28 mouse cellular contexts compared by ENCODE assay signal in genomic region chr10:126634731-126635130, GRCm38 (mm10).
A peak's percentile ranks its signal among the peaks of the same experiment; 100 is the strongest.
DNase-seq lines count a peak whose midpoint lies in the region; ATAC-seq and TF ChIP-seq lines count a peak whose summit lies in the region.
"Had no signal": no experiment of that assay in that cellular context is flagged by ENCODE, and none has a peak within 500 bp of the region (broad histone marks: within the 10 kb centered on the region; RNA-seq: fewer than 3 reads in every experiment).

No protein-coding gene starts in this region.

- H3K4me2 ChIP-seq in forebrain, embryonic 16.5 days (ENCODE audit: low read length): no peak overlapping the region
- no peak overlapping the region; the same call in 1 of the 2 replicates for H3K4me2 ChIP-seq in midbrain, embryonic 14.5 days (ENCODE audit: low read length)
- H3K4me2 ChIP-seq in midbrain, postnatal 0 days (ENCODE audit: low read depth, low read length, poor library complexity, severe bottlenecking): no peak overlapping the region
- H3K4me2 ChIP-seq: embryonic facial prominence, embryonic 13.5 days; heart, embryonic 12.5 days; heart, embryonic 15.5 days; hindbrain, embryonic 14.5 days had no signal

- WGBS in forebrain, embryonic 16.5 days: 39% methylated on average over 13 of the region's 13 CpGs
- 83% methylated on average over 13 of the region's 13 CpGs for WGBS in forebrain, embryonic 10.5 days
- 61% methylated on average over 13 of the region's 13 CpGs for WGBS in heart, embryonic 10.5 days
- 35% methylated on average over 13 of the region's 13 CpGs for WGBS in midbrain, embryonic 14.5 days
- WGBS in midbrain, postnatal 0 days: 41% methylated on average over 13 of the region's 13 CpGs

- TF ChIP-seq CTCF in midbrain, postnatal 0 days (IDR thresholded peaks at IDR 0.05): no peak

- H3K27ac ChIP-seq in forebrain, embryonic 16.5 days (ENCODE audit: low read length): no peak overlapping the region
- no peak overlapping the region for H3K27ac ChIP-seq in forebrain, embryonic 10.5 days
- no peak overlapping the region for H3K27ac ChIP-seq in heart, embryonic 10.5 days
- 0 out of 2 replicates have a peak overlapping the region, but pooled peaks have one; percentile 1 for H3K27ac ChIP-seq in midbrain, embryonic 14.5 days (replicated peaks; ENCODE audit: low read depth, low read length)
- no peak overlapping the region for H3K27ac ChIP-seq in midbrain, postnatal 0 days (ENCODE audit: low read depth, low read length)
- H3K27ac ChIP-seq: embryonic facial prominence, embryonic 10.5 days; embryonic facial prominence, embryonic 13.5 days; heart, embryonic 15.5 days; hindbrain, embryonic 10.5 days; hindbrain, embryonic 14.5 days had no signal

- peak; percentile 40 for ATAC-seq in forebrain, embryonic 16.5 days
- no peak for ATAC-seq in midbrain, embryonic 14.5 days (ENCODE audit: low FRiP score, low TSS enrichment)
- no peak for ATAC-seq in midbrain, postnatal 0 days (ENCODE audit: low FRiP score)
- ATAC-seq: CD4-positive, CD25-positive, alpha-beta regulatory T cell, adult 4 months had no signal

- no peak overlapping the region for H3K9ac ChIP-seq in forebrain, embryonic 16.5 days (replicated peaks; ENCODE audit: low read depth, low read length)
- no peak overlapping the region for H3K9ac ChIP-seq in midbrain, embryonic 14.5 days (replicated peaks; ENCODE audit: low read length)
- no peak overlapping the region for H3K9ac ChIP-seq in midbrain, postnatal 0 days (replicated peaks; ENCODE audit: low read length, poor library complexity, severe bottlenecking)
- H3K9ac ChIP-seq: embryonic facial prominence, embryonic 13.5 days; heart, embryonic 12.5 days; heart, embryonic 15.5 days; hindbrain, embryonic 14.5 days had no signal

- peaks cover 9% of the 10 kb centered on the region for H3K4me1 ChIP-seq in forebrain, embryonic 16.5 days (replicated peaks; ENCODE audit: control insufficient read depth, insufficient read depth, low read length)
- no peaks in the 10 kb centered on the region for H3K4me1 ChIP-seq in forebrain, embryonic 10.5 days
- H3K4me1 ChIP-seq in heart, embryonic 10.5 days: no peaks in the 10 kb centered on the region
- peaks cover 5% of the 10 kb centered on the region for H3K4me1 ChIP-seq in midbrain, embryonic 14.5 days (ENCODE audit: control insufficient read depth, insufficient read depth, low read length)
- 0 out of 2 replicates have a peak, but pooled peaks cover 5% of the 10 kb centered on the region for H3K4me1 ChIP-seq in midbrain, postnatal 0 days (ENCODE audit: insufficient read depth, low read length)
- H3K4me1 ChIP-seq: embryonic facial prominence, embryonic 13.5 days; heart, embryonic 12.5 days; heart, embryonic 15.5 days; hindbrain, embryonic 10.5 days had no signal

- no peaks in the 10 kb centered on the region for H3K9me3 ChIP-seq in forebrain, embryonic 16.5 days (ENCODE audit: control insufficient read depth, low read length)
- no peaks in the 10 kb centered on the region for H3K9me3 ChIP-seq in forebrain, embryonic 10.5 days
- H3K9me3 ChIP-seq in heart, embryonic 10.5 days: no peaks in the 10 kb centered on the region
- no peaks in the 10 kb centered on the region for H3K9me3 ChIP-seq in midbrain, embryonic 14.5 days (ENCODE audit: control insufficient read depth, low read length)
- no peaks in the 10 kb centered on the region for H3K9me3 ChIP-seq in midbrain, postnatal 0 days (ENCODE audit: low read length)
- H3K9me3 ChIP-seq: embryonic facial prominence, embryonic 10.5 days; embryonic facial prominence, embryonic 13.5 days; heart, embryonic 12.5 days; heart, embryonic 15.5 days; hindbrain, embryonic 10.5 days had no signal

- no peaks in the 10 kb centered on the region for H3K27me3 ChIP-seq in forebrain, embryonic 16.5 days (replicated peaks; ENCODE audit: control insufficient read depth, insufficient read depth, low read length)
- H3K27me3 ChIP-seq in forebrain, embryonic 10.5 days (ENCODE audit: poor library complexity, severe bottlenecking): no peaks in the 10 kb centered on the region
- H3K27me3 ChIP-seq in heart, embryonic 10.5 days (ENCODE audit: insufficient read depth, poor library complexity, severe bottlenecking): no peaks in the 10 kb centered on the region
- H3K27me3 ChIP-seq in midbrain, embryonic 14.5 days (ENCODE audit: control insufficient read depth, insufficient read depth, low read length): no peaks in the 10 kb centered on the region
- H3K27me3 ChIP-seq in midbrain, postnatal 0 days (ENCODE audit: insufficient read depth, low read length): no peaks in the 10 kb centered on the region
- H3K27me3 ChIP-seq: embryonic facial prominence, embryonic 13.5 days; heart, embryonic 12.5 days; heart, embryonic 15.5 days had no signal

- DNase-seq in forebrain, embryonic 10.5 days (ENCODE audit: extremely low spot score, low spot score): no peak
- peak; percentile 60 for DNase-seq in heart, adult 11 months
- DNase-seq in heart, embryonic 10.5 days (ENCODE audit: low spot score): no peak
- peak; percentile 58 for DNase-seq in midbrain, embryonic 14.5 days
- DNase-seq in midbrain, postnatal 0 days (ENCODE audit: low spot score): no peak
- no peak for DNase-seq in urinary bladder, postnatal 14 days (ENCODE audit: low spot score)
- DNase-seq: adrenal gland, adult 2 months; adrenal gland, postnatal 14 days; cerebellum, adult 11-12 months; cerebellum, adult 8-10 months; cerebellum, postnatal 10 days; cerebellum, postnatal 36 days; embryo, embryonic 11 days; gastrocnemius, postnatal 10 days; gastrocnemius, postnatal 36 days; heart, postnatal 10 days; heart, postnatal 36 days; kidney, adult 18-20 months; kidney, adult 9 months had no signal

- no peaks in the 10 kb centered on the region for H3K36me3 ChIP-seq in forebrain, embryonic 16.5 days (ENCODE audit: control insufficient read depth, insufficient read depth)
- no peaks in the 10 kb centered on the region for H3K36me3 ChIP-seq in forebrain, embryonic 10.5 days (replicated peaks)
- H3K36me3 ChIP-seq in heart, embryonic 10.5 days: no peaks in the 10 kb centered on the region
- no peaks in the 10 kb centered on the region for H3K36me3 ChIP-seq in midbrain, embryonic 14.5 days (ENCODE audit: control insufficient read depth, insufficient read depth, low read length)
- no peaks in the 10 kb centered on the region for H3K36me3 ChIP-seq in midbrain, postnatal 0 days (ENCODE audit: insufficient read depth, low read length)
- H3K36me3 ChIP-seq: embryonic facial prominence, embryonic 10.5 days; embryonic facial prominence, embryonic 13.5 days; heart, embryonic 12.5 days; heart, embryonic 15.5 days; hindbrain, embryonic 10.5 days had no signal

- no peak overlapping the region for H3K4me3 ChIP-seq in forebrain, embryonic 16.5 days (replicated peaks; ENCODE audit: low read length)
- H3K4me3 ChIP-seq in forebrain, embryonic 10.5 days: no peak overlapping the region
- no peak overlapping the region for H3K4me3 ChIP-seq in heart, embryonic 10.5 days
- no peak overlapping the region for H3K4me3 ChIP-seq in midbrain, embryonic 14.5 days (replicated peaks; ENCODE audit: low read depth, low read length)
- no peak overlapping the region for H3K4me3 ChIP-seq in midbrain, postnatal 0 days (ENCODE audit: low read depth, low read length)
- H3K4me3 ChIP-seq: embryonic facial prominence, embryonic 10.5 days; embryonic facial prominence, embryonic 13.5 days; erythroblast, embryonic 14.5 days; heart, embryonic 12.5 days; heart, embryonic 15.5 days; hindbrain, embryonic 10.5 days had no signal

Comparison
In these comparisons a context has a peak if more than half of its experiments do, and no peak if none do; other contexts are left out.
1. DNase-seq: peak in heart, adult 11 months (single experiment) and midbrain, embryonic 14.5 days (single experiment); none in forebrain, embryonic 10.5 days (single experiment), heart, embryonic 10.5 days (single experiment), midbrain, postnatal 0 days (single experiment) and urinary bladder, postnatal 14 days (single experiment).